Mouse (Mus musculus) ovary, postnatal 14 days (tissue): ENCODE data around the gene Agrp.
"Not testable (repeated sequence)": the region's sequence is repeated elsewhere in the genome, so short reads cannot be mapped to it uniquely, and the experiment has no call there.

Source experiments
- DNase-seq: peaks from one replicate; pipeline ENCODE4 v3.0.0; 2022; ENCODE audit warnings: low spot score

Agrp gene

DNA sequence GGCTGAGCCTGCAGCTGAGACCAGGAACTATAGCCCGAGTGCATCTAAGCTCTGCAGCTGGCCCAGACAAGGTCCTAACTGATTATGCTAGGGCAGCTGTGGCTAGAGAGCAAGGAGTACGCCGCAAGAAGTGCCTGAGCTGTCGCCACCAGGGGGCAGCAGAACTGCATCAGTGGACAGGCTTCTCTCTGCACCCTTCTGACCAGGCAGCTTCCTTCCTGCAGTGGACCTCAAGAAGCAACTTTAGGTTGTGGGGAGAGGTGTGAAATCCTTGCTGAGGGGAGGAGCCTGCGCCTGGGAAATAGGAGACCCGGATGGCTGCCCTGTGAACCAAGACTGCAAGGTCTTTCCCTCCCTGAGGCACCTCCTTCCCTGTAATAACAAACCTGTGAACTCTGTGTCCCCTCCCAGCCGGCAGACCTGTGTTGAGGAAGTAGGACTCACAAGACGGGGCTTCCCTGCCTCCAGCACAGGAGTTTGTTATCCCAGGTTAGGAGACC, 14.7 kb downstream of the Agrp start:
- DNase-seq: peak; percentile 91

DNA sequence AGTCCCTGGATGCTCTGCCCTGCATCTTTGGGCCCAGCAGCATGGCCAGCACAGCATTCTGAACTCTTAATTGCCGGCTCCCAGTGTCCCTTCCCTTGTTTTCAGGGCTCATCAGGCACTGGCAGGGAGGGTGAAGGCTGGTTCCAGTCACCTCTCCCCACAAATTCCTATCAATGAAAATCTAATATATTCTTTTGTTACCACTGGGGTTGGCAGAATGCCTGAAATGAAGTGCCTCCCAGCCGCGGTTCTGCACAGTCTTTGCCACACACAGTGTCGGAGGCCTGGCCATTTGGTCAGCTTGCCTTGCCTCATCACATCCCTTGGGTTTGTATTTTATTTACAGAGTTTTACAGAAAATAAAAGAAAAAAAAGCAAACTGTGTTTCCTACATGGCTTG, 15.4 kb downstream of the Agrp start:
- DNase-seq: no peak

DNA sequence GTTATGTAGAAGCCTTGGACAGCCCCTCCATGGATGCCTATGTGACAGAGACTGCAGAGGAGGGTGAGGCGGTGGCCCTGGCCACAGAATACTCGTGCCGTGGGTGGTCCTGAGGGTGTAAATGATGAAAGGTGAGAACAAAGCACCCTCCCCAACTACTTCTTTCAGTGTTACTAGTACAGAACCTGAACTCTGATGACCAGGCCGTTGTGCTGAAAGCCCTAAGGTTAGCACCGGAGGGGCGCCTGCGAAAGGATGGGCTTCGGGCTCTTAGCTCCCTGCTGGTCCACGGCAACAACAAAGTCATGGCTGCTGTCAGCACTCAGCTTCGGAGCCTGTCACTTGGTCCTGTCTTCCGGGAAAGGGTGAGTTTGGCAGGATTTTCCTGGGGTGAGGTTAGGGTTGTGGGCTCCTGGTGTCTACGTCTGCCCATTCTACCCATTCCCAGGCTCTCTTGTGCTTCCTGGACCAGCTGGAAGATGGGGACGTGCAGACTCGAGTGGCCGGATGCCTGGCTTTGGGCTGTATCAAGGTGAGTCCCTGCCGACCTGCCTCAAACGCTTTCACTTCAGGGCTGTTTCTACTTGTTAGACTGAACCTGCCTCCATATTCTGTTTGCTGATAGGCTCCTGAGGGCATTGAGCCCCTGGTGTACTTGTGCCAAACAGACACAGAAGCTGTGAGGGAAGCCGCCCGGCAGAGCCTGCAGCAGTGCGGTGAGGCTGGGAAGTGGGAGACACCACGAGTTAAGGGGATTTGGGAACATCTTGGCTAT, 16.1 kb downstream of the Agrp start:
- DNase-seq: no peak

DNA sequence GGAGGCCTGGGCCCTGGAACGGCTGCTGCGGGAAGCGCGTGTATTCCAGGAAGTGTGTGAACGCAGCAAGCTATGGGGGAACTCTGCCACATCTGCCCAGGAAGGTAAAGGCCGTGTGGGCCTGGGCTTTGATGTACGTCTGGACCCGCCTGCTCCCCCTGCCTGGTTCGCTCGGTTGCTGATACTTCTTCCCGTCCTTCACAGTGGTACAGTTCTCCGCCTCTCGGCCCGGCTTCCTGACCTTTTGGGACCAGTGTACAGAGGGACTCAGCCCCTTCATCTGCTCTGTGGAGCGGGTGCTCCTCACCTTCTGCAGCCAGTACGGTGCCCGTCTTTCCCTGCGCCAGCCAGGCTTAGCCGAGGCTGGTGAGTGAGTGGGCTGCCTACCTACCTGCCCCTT, 17.0 kb downstream of the Agrp start:
- DNase-seq: no peak

- DNase-seq: no peak
These were observed 18.2 kb downstream of the Agrp start for GRCm38 (mm10) chr8:105618892-105619591.

DNA sequence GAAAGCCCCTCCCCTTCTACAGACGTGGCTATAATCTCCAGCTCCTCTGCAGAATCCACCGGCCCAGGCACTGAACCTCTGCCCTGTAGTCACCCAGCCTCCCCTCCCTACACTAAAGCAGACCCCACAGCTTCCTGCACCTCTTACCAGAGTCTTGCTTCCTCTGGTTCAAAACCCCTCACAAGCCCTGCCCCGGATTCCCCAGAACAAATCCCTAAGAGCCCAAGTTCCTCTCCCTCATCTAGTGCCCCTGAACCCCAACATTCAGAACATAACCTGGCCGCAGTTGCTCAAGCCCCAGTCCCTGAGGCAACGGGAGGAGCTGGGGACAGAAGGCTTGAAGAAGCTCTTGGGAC, 18.9 kb downstream of the Agrp start:
- no peak for DNase-seq

DNA sequence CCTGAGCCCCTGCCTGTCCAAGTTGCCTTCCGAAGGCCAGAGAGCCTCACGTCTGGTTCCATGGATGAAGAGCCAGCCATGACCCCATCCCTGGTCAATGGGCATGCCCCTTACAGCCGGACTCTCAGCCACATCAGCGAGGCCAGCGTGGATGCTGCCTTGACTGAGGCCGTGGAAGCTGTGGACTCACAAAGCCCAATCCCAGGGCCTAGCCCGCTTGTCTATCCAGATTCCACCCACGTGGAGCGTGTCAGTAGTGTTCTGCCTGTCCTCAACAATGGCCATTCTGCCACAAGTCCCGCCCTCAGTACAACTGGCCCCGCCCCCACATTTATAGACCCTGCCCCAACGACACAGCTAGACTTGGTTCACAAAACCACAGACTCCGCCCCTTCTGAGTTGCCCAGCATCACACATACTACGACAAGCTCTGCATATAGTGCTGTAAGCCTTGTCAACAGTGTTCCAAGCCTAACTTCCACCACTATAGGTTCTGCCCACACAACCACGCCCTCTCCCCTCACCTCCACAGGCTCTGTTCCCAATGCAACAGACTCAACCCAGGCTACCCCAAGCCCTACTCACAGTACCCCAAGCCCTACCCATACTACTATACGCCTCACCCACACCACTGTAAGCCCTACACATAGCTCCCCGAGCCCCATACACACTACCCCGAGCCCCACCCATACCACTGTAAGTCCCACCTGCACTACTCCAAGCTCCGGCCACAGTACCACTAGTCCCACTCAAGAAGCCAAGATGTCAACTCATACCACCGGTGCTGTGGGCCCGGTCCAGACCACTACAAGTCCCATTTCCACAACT, 19.5 kb downstream of the Agrp start:
- DNase-seq: no peak

DNA sequence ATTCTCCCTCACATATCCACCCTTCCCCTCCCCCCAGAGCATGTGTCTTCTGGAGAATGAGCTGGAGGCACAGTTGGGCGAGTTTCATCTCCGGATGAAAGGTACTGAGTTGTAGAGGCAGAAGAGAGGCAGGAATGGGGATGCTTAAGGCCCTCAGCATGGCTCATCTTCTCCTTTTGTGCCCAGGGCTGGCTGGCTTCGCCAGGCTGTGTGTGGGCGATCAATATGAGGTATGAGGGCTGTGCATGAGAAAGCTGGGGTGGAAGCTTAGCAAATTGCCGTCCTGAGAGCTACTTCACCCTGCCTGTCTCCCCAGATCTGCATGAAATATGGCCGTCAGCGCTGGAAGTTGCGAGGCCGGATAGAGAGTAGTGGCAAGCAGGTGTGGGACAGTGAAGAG, 21.3 kb downstream of the Agrp start:
- no peak for DNase-seq

DNA sequence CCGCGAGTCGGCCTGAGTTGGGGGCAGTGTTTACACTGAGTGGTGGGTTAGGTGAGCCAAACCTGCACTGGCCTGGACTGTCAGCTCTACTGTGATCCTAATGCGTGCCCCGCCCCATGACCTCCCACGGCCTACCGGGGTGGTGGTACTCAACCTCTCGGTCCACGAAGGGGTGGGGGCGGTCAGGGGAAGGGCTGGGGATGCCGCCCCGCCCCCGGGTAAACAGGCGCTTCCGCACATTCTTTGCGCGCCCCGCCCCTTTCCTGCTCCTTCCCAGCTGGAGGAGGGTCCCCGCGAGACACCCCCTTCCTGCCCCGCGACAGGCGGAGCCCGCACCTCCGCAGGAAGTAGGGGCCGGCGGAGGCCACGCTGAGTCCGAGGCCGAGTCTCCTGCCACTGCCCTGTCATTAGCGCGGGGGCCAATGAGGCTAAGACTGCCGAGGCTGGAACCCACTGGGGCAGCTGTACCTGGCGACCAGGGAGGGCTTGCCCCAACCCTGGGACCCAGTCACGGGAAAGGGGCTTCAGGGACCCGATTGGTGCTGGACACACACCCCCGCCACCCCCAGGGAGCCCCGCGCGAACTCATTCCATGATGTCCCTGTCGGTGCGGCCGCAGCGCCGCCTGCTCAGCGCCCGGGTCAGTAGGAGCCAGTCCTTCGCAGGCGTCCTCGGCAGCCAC, 23.2 kb downstream of the Agrp start:
- DNase-seq: peak; percentile 39

DNA sequence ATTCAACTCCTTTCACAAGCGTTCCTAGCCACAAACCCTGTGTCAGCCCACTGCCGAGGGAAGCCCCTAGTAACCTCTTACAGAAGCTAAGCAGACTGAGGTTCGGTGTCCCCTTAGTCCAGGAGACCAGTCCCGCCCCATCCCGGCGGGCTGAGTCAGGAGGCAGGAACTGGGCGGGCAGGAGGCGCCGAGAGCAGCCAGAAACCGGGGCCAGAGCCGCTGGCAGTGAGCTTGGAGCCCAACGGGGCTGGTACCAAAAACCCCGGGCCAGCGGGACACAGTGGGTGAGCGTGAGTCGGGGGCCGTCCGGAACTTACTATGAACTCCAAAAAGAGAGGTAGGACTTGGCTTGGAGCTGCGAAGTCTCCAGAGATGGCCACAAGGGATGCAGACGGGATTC, 24.2 kb downstream of the Agrp start:
- DNase-seq: no peak

DNA sequence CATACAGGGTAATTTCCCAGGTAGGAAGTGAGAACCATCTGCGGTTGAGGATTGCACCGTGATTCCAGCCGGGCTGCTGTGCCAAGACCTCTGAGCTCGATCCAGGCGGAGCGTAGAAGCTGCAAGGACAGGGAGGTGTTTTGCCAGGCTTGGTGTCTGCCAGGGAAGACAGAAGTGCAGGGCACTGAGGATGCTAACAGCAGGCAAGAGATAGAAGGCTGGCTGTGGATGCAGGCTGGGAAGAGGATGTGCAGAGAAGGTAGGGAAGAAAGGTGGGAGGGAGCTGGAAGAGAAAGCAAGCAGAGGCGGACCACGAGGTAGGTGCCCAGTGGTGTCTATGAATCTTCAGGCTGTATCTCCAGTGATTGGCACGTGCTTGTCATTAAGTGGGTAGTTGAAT, 25.4 kb downstream of the Agrp start:
- DNase-seq: no peak

GRCm38 (mm10) chr8:105609771-105610170, 27.4 kb downstream of the Agrp start:
- no peak for DNase-seq

DNA sequence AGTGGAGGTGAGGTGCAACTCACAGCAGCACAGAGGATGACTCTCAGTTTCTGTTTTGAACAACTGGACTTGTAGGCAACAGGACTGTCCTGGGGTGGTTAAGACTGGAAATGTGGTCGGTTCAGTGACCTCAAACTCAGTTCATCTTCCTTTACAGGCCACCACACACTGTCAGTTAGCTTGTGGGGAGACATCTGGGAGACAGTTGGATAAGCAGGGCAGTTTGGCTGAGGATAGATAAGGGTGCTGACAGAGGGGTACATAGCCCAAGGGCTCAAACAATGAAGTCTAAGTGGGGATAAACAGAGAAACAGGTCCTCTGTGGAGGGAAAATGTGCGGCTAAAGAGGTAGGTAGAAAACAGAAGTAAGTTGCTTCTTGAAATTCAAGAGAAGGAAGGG, 27.8 kb downstream of the Agrp start:
- no peak for DNase-seq

- no peak for DNase-seq
These were observed 29.5 kb downstream of the Agrp start for GRCm38 (mm10) chr8:105607684-105608083.

DNA sequence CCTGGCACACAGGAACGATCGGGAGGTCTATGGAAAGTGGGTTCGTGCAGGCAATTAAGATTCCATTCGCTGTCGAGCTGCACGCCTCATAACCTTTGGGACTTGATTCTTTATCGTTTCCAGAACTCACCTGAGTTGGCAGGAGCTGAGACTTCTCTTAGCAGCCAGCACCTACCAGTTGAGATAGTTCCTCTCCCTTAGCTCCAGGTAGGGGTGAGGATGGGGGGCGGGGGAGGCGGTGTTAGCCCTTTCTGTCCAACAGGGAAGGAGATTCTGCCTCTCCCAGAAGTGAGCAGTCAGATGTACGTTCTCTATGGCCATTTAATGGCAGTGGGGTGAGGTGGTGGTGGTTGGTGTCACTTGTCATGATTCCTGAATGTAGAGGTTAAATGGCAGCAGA, 30.1 kb downstream of the Agrp start:
- no peak for DNase-seq

DNA sequence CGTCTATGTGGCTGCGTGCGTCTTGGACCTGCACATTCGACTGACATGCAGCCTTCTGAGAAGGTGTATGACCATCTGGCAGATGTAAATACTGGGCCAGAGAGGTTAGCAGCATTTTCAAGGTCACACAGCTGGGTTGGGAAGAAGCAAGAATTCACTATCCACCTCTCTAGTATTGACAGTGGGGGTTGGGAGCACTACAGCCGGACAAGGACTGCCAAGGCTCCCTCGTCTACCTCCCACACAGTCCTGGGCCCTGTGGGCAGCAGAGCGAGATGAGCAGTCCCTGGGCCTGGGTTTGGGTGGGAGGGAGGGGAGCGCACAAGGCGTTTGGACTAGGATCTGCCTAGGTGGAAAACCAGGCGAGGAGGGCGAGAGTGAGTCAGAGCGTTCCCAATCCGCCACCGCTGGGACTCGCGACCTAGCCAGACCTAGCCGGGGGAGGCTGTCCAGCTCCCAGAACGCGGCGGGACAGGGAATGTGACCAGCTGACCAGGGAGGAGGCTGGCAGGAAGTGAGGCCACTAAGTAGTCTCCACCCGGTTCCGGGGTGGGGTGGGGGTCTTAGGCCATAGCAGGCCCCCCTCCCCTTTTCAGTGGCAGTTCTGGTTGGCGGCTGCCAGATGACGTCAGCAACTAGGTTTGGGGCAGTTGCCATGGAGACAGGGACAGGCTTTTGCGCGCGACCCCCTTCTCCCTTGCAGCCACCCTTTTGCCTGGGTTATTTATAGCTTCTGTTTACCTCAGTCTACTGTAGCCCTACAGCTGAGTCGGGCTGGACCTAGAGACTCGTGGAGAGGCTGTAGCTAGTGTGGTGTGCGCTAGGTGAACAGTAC, 30.8 kb downstream of the Agrp start:
- peak; percentile 54 for DNase-seq

DNA sequence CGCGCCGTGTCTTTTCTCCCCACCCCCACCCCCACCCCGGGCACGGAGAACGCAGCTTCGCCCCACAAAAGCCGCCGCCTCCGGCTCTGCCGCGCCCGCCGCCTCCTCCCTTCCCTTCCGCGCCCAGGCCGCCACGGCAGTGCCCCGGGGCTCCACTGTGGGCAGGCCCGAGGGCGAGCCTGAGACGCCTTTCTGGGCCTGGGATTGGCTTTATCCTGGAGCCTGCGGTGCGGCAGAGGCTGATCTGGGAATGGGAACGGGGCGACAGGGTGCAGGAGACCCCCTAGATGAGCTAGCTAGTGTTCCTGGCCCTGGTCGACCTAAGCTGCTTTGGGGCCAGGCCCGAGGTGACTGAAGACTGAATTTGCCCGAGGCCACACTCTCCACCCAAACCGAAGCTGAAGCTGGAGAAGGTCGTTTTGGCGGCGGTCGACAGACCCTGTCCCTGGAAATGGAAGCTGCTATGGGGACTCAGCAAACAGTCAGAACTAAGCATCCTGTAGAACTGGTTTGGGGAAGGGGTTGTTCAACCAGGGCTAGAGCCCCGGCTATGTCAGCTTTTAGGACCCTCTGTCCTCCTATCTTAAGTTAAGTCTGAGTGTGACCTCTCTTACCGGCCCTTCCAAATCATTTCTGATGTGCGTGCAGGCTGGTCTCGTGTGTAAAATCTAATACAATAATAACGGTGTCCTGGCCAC, 31.6 kb downstream of the Agrp start:
- DNase-seq: peak; percentile 26

DNA sequence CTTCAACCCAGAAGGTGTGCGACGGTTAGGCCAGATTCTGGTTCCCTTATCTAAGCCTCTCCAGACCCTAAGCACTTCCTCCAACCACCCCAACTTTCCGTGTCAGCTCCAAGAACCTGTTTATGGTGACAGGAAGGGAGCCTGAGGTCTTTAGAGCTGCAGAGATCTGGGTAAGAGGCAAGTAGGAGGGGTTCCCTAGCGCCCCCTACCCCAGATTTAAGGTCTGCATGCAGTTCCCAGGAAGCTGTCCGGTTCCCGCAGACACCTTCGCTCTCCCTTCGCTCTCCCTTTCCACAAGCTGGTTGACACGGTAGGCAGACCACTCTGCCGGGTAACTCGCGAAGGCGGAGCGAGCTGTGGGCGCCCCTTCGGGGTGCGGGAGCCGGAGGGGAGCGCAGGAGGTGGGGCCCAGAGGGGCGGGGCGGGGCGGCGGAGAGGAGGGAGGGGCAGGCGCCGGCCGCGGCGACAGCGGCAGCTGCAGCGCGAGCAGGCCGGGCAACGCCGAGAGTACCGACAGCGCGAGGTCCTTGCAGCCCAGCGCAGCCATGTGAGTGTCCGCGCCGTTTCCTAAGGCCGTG, 32.3 kb downstream of the Agrp start, which contains the start of gene Ripor1:
TSS of gene Ripor1 (plus strand) at position 452 of the 578 bp plus-strand sequence.
- DNase-seq: peak; percentile 57

DNA sequence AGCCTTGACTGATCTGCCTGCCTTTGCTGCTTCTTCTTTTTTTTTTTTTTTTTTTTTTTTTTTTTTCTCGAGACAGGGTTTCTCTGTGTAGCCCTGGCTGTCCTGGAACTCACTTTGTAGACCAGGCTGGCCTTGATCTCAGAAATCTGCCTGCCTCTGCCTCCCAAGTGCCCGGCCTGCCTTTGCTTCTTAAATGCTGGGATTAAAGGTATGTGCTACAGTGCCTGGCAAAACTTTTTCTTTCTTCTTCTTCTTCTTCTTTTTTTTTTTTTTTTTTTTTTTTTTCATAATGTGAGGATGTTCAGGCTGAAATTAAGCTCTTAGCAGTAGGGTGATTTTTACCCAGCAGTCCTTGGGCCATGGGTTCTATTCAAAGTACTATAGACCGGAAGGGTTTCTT, 34.7 kb downstream of the Agrp start:
- DNase-seq: not testable (repeated sequence)

GRCm38 (mm10) chr8:105601301-105601700, 35.9 kb downstream of the Agrp start:
- no peak for DNase-seq
